9 mouse cellular contexts compared by ENCODE assay signal in the genomic region with DNA sequence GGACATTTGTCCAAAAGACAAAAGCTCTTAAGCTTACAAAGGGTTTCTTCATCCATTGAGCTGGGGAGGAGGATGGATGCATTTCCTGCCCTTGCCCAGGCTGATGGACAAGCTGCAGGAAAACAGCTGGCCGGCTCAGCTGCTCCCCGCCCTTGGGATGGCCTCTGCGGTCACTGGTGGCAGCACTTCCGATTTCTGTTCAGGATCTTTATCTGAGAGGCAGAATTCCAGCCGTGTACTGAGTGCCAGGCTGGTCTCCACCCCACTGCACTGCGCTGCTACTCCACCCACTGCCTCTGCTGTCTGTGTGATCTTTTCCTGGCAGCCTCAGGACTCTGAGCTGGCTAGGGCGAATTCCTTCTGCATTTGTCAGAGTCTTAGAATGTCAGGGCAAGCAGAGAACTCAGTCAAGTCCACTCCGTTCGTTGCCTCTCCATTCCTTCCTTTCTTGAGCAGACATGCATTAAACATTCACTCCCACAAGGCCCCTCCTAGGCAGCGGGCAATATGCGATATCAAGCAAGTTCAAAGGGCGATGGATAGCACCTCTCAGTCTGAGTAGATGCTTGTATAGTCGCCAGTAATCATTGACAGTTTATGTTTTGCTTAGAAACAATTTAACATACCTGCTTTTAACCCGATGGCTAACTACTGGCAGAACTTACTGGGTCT. TPM values are rescaled to one million over a fixed set of nuclear protein-coding genes. Genes with fewer than 3 reads are reported as not detected.
DNase-seq lines count a peak whose midpoint lies in the region; ATAC-seq lines count a peak whose summit lies in the region.
"Had no signal": no experiment of that assay in that cellular context is flagged by ENCODE, and none has a peak within 500 bp of the region (broad histone marks: within the 10 kb centered on the region; RNA-seq: fewer than 3 reads in every experiment).

No protein-coding gene starts in this region.

- H3K4me1 ChIP-seq in hindbrain, embryonic 16.5 days (ENCODE audit: control insufficient read depth, insufficient read depth, low read depth, low read length) = no peaks in the 10 kb centered on the region
- H3K4me1 ChIP-seq in hindbrain, embryonic 14.5 days (replicated peaks; ENCODE audit: control insufficient read depth, insufficient read depth, low read length) = no peaks in the 10 kb centered on the region
- H3K4me1 ChIP-seq in brown adipose tissue, adult 24 weeks (ENCODE audit: control insufficient read depth, insufficient read depth, insufficient read length, low read length) = peaks cover 2% of the 10 kb centered on the region
- H3K4me1 ChIP-seq in heart, embryonic 13.5 days = peaks cover 12% of the 10 kb centered on the region

- H3K27ac ChIP-seq in hindbrain, embryonic 16.5 days (ENCODE audit: low read depth, low read length) = no peak overlapping the region
- H3K27ac ChIP-seq in hindbrain, embryonic 14.5 days = no peak overlapping the region
- H3K27ac ChIP-seq in brown adipose tissue, adult 24 weeks (replicated peaks; ENCODE audit: low read depth, low read length) = peak overlapping the region; percentile 68; the same call in 1 of the 2 replicates
- H3K27ac ChIP-seq in heart, embryonic 13.5 days (replicated peaks) = peak overlapping the region; percentile 72

- H3K9me3 ChIP-seq in hindbrain, embryonic 16.5 days (ENCODE audit: control insufficient read depth, low read length) = no peaks in the 10 kb centered on the region
- no peaks in the 10 kb centered on the region for H3K9me3 ChIP-seq in hindbrain, embryonic 14.5 days (ENCODE audit: control insufficient read depth, low read length)
- H3K9me3 ChIP-seq in heart, embryonic 13.5 days = no peaks in the 10 kb centered on the region

- no peak for DNase-seq in hindbrain, embryonic 14.5 days (ENCODE audit: low spot score)
- peak; percentile 56 to 74 for DNase-seq in kidney, postnatal 4 days
- peak; percentile 92 for DNase-seq in skeletal muscle tissue, adult 2 months (ENCODE audit: low read depth, low spot score)
- no peak for DNase-seq in layer of hippocampus, adult 11-12 months (ENCODE audit: low spot score)

- 60% methylated on average over 14 of the region's 14 CpGs for WGBS in hindbrain, embryonic 16.5 days
- WGBS in hindbrain, embryonic 14.5 days = 55% methylated on average over 14 of the region's 14 CpGs
- WGBS in heart, embryonic 13.5 days = 22% methylated on average over 14 of the region's 14 CpGs

- ATAC-seq in hindbrain, embryonic 16.5 days = peak; percentile 24; the same call in 1 of the 2 replicates
- no peak for ATAC-seq in hindbrain, embryonic 14.5 days (ENCODE audit: low FRiP score)
- peak; percentile 73; the same call in 1 of the 2 replicates for ATAC-seq in heart, embryonic 13.5 days (ENCODE audit: extremely low read depth, insufficient number of reproducible peaks, low FRiP score, low TSS enrichment)
- ATAC-seq in cerebellum, adult (ENCODE audit: insufficient number of reproducible peaks, low FRiP score, low TSS enrichment) = no peak

- no peak overlapping the region for H3K9ac ChIP-seq in hindbrain, embryonic 16.5 days (ENCODE audit: low read depth, low read length)
- H3K9ac ChIP-seq in hindbrain, embryonic 14.5 days = no peak overlapping the region
- H3K9ac ChIP-seq in heart, embryonic 13.5 days = peak overlapping the region; percentile 52; the same call in 1 of the 2 replicates

- no peaks in the 10 kb centered on the region for H3K36me3 ChIP-seq in hindbrain, embryonic 16.5 days (ENCODE audit: control insufficient read depth, insufficient read depth, low read length)
- H3K36me3 ChIP-seq in hindbrain, embryonic 14.5 days (replicated peaks; ENCODE audit: control insufficient read depth, insufficient read depth) = no peaks in the 10 kb centered on the region
- no peaks in the 10 kb centered on the region for H3K36me3 ChIP-seq in heart, embryonic 13.5 days

- no peak overlapping the region for H3K4me3 ChIP-seq in hindbrain, embryonic 16.5 days (ENCODE audit: low read length)
- no peak overlapping the region for H3K4me3 ChIP-seq in hindbrain, embryonic 14.5 days (replicated peaks; ENCODE audit: low read length)
- H3K4me3 ChIP-seq in brown adipose tissue, adult 24 weeks (ENCODE audit: insufficient read depth, low read depth, low read length) = no peak overlapping the region
- H3K4me3 ChIP-seq in heart, embryonic 13.5 days = no peak overlapping the region

- no peak overlapping the region for H3K4me2 ChIP-seq in hindbrain, embryonic 16.5 days (ENCODE audit: low read length)
- no peak overlapping the region for H3K4me2 ChIP-seq in hindbrain, embryonic 14.5 days (replicated peaks)
- peak overlapping the region; percentile 51 for H3K4me2 ChIP-seq in heart, embryonic 13.5 days

- H3K27me3 ChIP-seq in hindbrain, embryonic 16.5 days (replicated peaks; ENCODE audit: control insufficient read depth, insufficient read depth, low read length) = no peaks in the 10 kb centered on the region
- no peaks in the 10 kb centered on the region for H3K27me3 ChIP-seq in hindbrain, embryonic 14.5 days (ENCODE audit: control insufficient read depth, insufficient read depth, low read length)
- H3K27me3 ChIP-seq in heart, embryonic 13.5 days (replicated peaks) = no peaks in the 10 kb centered on the region
- H3K27me3 ChIP-seq: CH12.LX had no signal

RNA-seq across cellular contexts. Expression of gene Itgb6, which starts 33.4 kb away (rescaled TPM):
- polyA plus RNA-seq in hindbrain, embryonic 16.5 days (2015; fragmentation: Nextera tagmentation; extraction: Ambion mirVana) = 0.14 and 0.19 TPM in 2 replicates
- 0.20 TPM in 1 of 2 replicates, not detected in the other for polyA plus RNA-seq in hindbrain, embryonic 14.5 days (2014; fragmentation: Nextera tagmentation; extraction: Ambion mirVana)
- polyA plus RNA-seq in brown adipose tissue, adult 24 weeks (2012; ENCODE audit: insufficient read depth, insufficient read length, missing spikeins) = 0.75 TPM in 1 of 2 replicates, not detected in the other
- 0.20 and 0.29 TPM in 2 replicates for polyA plus RNA-seq in heart, embryonic 13.5 days (2015; fragmentation: Nextera tagmentation; extraction: Ambion mirVana)

Comparison
In these comparisons a context has a peak if more than half of its experiments do, and no peak if none do; other contexts are left out.
1. ATAC-seq: peak in hindbrain, embryonic 16.5 days (single experiment) and heart, embryonic 13.5 days (single experiment); none in hindbrain, embryonic 14.5 days (single experiment) and cerebellum, adult (single experiment).
2. H3K27ac ChIP-seq: peak in brown adipose tissue, adult 24 weeks (single experiment) and heart, embryonic 13.5 days (single experiment); none in hindbrain, embryonic 16.5 days (single experiment) and hindbrain, embryonic 14.5 days (single experiment).
3. DNase-seq: peak in kidney, postnatal 4 days (2 of 2) and skeletal muscle tissue, adult 2 months (single experiment); none in hindbrain, embryonic 14.5 days (single experiment) and layer of hippocampus, adult 11-12 months (single experiment).